Mouse (Mus musculus): Measurements from ENCODE around the gene Klhl12. TPM values are rescaled to one million over a fixed set of nuclear protein-coding genes. Genes with fewer than 3 reads are reported as not detected.
"Not testable (repeated sequence)": the region's sequence is repeated elsewhere in the genome, so short reads cannot be mapped to it uniquely, and the experiment has no call there.

Klhl12 gene
- total RNA-seq, 2 experiments from 2014 or later, result 25.4 to 26.5 TPM

GRCm38 (mm10) chr1:134513312-134513860 lies 58.1 kb downstream of the Klhl12 start:
- no peak for DNase-seq (ENCODE audit: low spot score in 2 of 2)

GRCm38 (mm10) chr1:134513876-134514590 lies 58.7 kb downstream of the Klhl12 start:
- no peak for DNase-seq (ENCODE audit: low spot score in 2 of 2)

GRCm38 (mm10) chr1:134515891-134516290 lies 60.6 kb downstream of the Klhl12 start:
- no peak for DNase-seq (ENCODE audit: low spot score in 2 of 2)

- DNase-seq (ENCODE audit: low spot score in 2 of 2), result no peak
Observed at GRCm38 (mm10) chr1:134516491-134517198, 61.3 kb downstream of the Klhl12 start.

GRCm38 (mm10) chr1:134517841-134518240 lies 62.5 kb downstream of the Klhl12 start:
- DNase-seq (ENCODE audit: low spot score in 2 of 2), result not testable (repeated sequence)

GRCm38 (mm10) chr1:134518677-134519076 lies 63.3 kb downstream of the Klhl12 start:
- DNase-seq (ENCODE audit: low spot score in 2 of 2), result peak; percentile 34 to 72

- DNase-seq (ENCODE audit: low spot score in 2 of 2), result not testable (repeated sequence)
Observed at GRCm38 (mm10) chr1:134519201-134519600, 63.9 kb downstream of the Klhl12 start.

GRCm38 (mm10) chr1:134520001-134520721 lies 64.8 kb downstream of the Klhl12 start:
- DNase-seq (ENCODE audit: low spot score in 2 of 2), result no peak

- no peak for DNase-seq (ENCODE audit: low spot score in 2 of 2)
Observed at GRCm38 (mm10) chr1:134521163-134521562, 65.8 kb downstream of the Klhl12 start.

- no peak for DNase-seq (ENCODE audit: low spot score in 2 of 2)
Observed at GRCm38 (mm10) chr1:134522325-134522724, 67.0 kb downstream of the Klhl12 start.

- DNase-seq (ENCODE audit: low spot score in 2 of 2), result no peak
Observed at GRCm38 (mm10) chr1:134524424-134524823, 69.1 kb downstream of the Klhl12 start.

GRCm38 (mm10) chr1:134525015-134525414 lies 69.7 kb downstream of the Klhl12 start:
- no peak for DNase-seq (ENCODE audit: low spot score in 2 of 2)

GRCm38 (mm10) chr1:134526752-134527151 lies 71.4 kb downstream of the Klhl12 start:
- DNase-seq (ENCODE audit: low spot score in 2 of 2), result no peak

GRCm38 (mm10) chr1:134530618-134531017 lies 75.3 kb downstream of the Klhl12 start:
- DNase-seq (ENCODE audit: low spot score in 2 of 2), result no peak

- not testable (repeated sequence) for DNase-seq (ENCODE audit: low spot score in 2 of 2)
Observed at GRCm38 (mm10) chr1:134533710-134534109, 78.4 kb downstream of the Klhl12 start.

- no peak for DNase-seq (ENCODE audit: low spot score in 2 of 2)
Observed at GRCm38 (mm10) chr1:134535054-134535453, 79.7 kb downstream of the Klhl12 start.

- DNase-seq (ENCODE audit: low spot score in 2 of 2), result no peak
Observed at GRCm38 (mm10) chr1:134535513-134535912, 80.2 kb downstream of the Klhl12 start.

- DNase-seq (ENCODE audit: low spot score in 2 of 2), result no peak
Observed at GRCm38 (mm10) chr1:134540610-134541009, 85.3 kb downstream of the Klhl12 start.
